Mouse (Mus musculus): ENCODE measurements around the gene Plxna4. TPM values are rescaled to one million over a fixed set of nuclear protein-coding genes. Genes with fewer than 3 reads are reported as not detected.

Plxna4 gene
- polyA plus RNA-seq, 1 experiment from 2014 or later: 1.2 TPM

DNA sequence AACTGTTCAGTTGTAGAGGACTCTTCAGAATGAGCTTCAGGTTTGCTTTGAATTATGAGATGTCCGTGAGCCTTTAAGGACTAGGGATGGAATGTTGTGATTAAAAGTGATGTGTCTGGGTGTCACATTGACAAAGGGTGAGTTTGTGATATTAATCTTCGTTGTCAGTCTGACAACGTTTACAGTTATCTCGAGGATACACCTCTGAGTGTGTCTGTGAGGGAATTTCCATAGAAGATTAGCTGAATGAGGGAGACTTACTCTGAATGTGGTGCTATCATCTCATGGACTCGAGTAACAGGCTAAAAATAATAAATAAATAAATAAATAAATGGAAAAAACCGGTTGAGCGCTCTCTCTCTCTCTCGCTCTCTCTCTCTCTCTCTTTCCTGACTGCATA, 122.9 kb downstream of the Plxna4 start:
- Histone ChIP-seq H3K27me3 (ENCODE audit: insufficient read depth, low read length) (no peaks in the 10 kb centered on the region), H3K36me3 (ENCODE audit: insufficient read depth, low read length) (no peaks in the 10 kb centered on the region), H3K4me2 (replicated peaks; ENCODE audit: low read depth, low read length) (no peak overlapping the region), H3K9me3 (ENCODE audit: low read length) (no peaks in the 10 kb centered on the region), H3K27ac (ENCODE audit: low read length) (no peak overlapping the region), H3K4me1 (ENCODE audit: insufficient read depth, low read length) (0 out of 2 replicates have a peak, but pooled peaks cover 6% of the 10 kb centered on the region), H3K9ac (replicated peaks; ENCODE audit: low read length) (no peak overlapping the region), H3K4me3 (ENCODE audit: low read length) (no peak overlapping the region)
- ATAC-seq (ENCODE audit: low FRiP score, low TSS enrichment): no peak
- WGBS: 74% methylated on average over 8 of the region's 8 CpGs

DNA sequence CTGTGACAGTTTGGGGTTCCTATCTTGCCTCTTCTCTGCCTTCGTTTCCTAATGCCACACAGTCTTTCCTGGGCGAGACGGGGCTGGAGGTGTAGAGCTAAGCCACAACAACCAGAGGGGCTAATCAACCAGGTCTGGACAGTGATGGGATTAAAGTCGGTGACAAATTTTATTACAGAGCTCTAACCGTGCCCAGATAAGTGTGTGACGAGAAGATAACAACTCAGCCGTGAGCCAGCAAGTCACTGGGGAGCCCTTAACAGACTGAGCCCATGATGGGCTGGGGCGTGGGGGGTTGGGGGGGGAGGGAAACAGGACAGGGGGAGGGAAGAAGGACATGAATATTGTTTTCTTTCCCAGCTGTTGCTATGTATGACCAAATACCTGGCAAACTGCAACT, 123.4 kb downstream of the Plxna4 start:
- H3K27me3 ChIP-seq (ENCODE audit: insufficient read depth, low read length): no peaks in the 10 kb centered on the region
- no peak overlapping the region for H3K4me2 ChIP-seq (replicated peaks; ENCODE audit: low read depth, low read length)
- no peak overlapping the region for H3K27ac ChIP-seq (ENCODE audit: low read length)
- no peaks in the 10 kb centered on the region for H3K9me3 ChIP-seq (ENCODE audit: low read length)
- 0 out of 2 replicates have a peak, but pooled peaks cover 6% of the 10 kb centered on the region for H3K4me1 ChIP-seq (ENCODE audit: insufficient read depth, low read length)
- no peaks in the 10 kb centered on the region for H3K36me3 ChIP-seq (ENCODE audit: insufficient read depth, low read length)
- H3K4me3 ChIP-seq (ENCODE audit: low read length): no peak overlapping the region
- WGBS: 29% methylated on average over 8 of the region's 8 CpGs
- no peak overlapping the region for H3K9ac ChIP-seq (replicated peaks; ENCODE audit: low read length)
- no peak for ATAC-seq (ENCODE audit: low FRiP score, low TSS enrichment)

- Histone ChIP-seq H3K9me3 (ENCODE audit: low read length) (no peaks in the 10 kb centered on the region), H3K27me3 (ENCODE audit: insufficient read depth, low read length) (no peaks in the 10 kb centered on the region), H3K4me1 (ENCODE audit: insufficient read depth, low read length) (0 out of 2 replicates have a peak, but pooled peaks cover 6% of the 10 kb centered on the region)
Observed at GRCm38 (mm10) chr6:32464046-32464445, 123.9 kb downstream of the Plxna4 start.

GRCm38 (mm10) chr6:32460400-32460799, 127.6 kb downstream of the Plxna4 start:
- 0 out of 2 replicates have a peak, but pooled peaks have one; percentile 42 for ATAC-seq (ENCODE audit: low FRiP score, low TSS enrichment)
- no peak overlapping the region for H3K9ac ChIP-seq (replicated peaks; ENCODE audit: low read length)
- H3K27ac ChIP-seq (ENCODE audit: low read length): no peak overlapping the region; the same call in 1 of the 2 replicates
- no peaks in the 10 kb centered on the region for H3K27me3 ChIP-seq (ENCODE audit: insufficient read depth, low read length)
- whole genome bisulfite sequencing: 63% methylated on average over 8 of the region's 8 CpGs
- 0 out of 2 replicates have a peak, but pooled peaks cover 6% of the 10 kb centered on the region for H3K4me1 ChIP-seq (ENCODE audit: insufficient read depth, low read length)
- no peak overlapping the region for H3K4me3 ChIP-seq (ENCODE audit: low read length)
- H3K4me2 ChIP-seq (replicated peaks; ENCODE audit: low read depth, low read length): no peak overlapping the region; the same call in 1 of the 2 replicates
- no peaks in the 10 kb centered on the region for H3K36me3 ChIP-seq (ENCODE audit: insufficient read depth, low read length)
- H3K9me3 ChIP-seq (ENCODE audit: low read length): no peaks in the 10 kb centered on the region

More at GRCm38 (mm10) chr6:32464046-32464445, 123.9 kb downstream of the Plxna4 start:
- ATAC-seq (ENCODE audit: low FRiP score, low TSS enrichment): no peak
- Histone ChIP-seq H3K27ac (ENCODE audit: low read length) (no peak overlapping the region), H3K9ac (replicated peaks; ENCODE audit: low read length) (no peak overlapping the region), H3K4me2 (replicated peaks; ENCODE audit: low read depth, low read length) (no peak overlapping the region), H3K36me3 (ENCODE audit: insufficient read depth, low read length) (no peaks in the 10 kb centered on the region), H3K4me3 (ENCODE audit: low read length) (no peak overlapping the region)
- WGBS: 52% methylated on average over 4 of the region's 4 CpGs

DNA sequence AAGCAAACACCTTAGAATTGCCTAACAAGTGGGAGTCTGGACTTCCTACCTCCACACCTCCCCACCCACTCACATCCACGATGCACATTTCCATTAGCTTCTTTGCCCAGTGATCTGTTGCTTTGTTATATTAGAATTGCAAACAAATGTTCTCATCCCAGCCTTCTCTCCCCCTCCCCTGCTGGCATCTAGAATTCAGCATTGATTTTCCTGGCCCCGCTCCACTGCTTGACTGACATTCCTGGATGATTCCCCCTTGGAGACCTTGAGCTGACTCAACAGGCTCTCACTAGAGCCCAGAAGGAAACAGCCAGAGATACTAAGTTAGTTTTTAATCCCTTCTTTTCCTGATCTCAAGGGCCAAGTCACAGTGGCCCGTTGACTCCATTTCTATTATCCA, 131.4 kb downstream of the Plxna4 start:
- Histone ChIP-seq H3K27me3 (ENCODE audit: insufficient read depth, low read length) (no peaks in the 10 kb centered on the region), H3K9ac (replicated peaks; ENCODE audit: low read length) (no peak overlapping the region), H3K9me3 (ENCODE audit: low read length) (no peaks in the 10 kb centered on the region), H3K4me2 (replicated peaks; ENCODE audit: low read depth, low read length) (no peak overlapping the region), H3K4me3 (ENCODE audit: low read length) (no peak overlapping the region), H3K36me3 (ENCODE audit: insufficient read depth, low read length) (no peaks in the 10 kb centered on the region), H3K27ac (ENCODE audit: low read length) (no peak overlapping the region), H3K4me1 (ENCODE audit: insufficient read depth, low read length) (no peaks in the 10 kb centered on the region)
- ATAC-seq (ENCODE audit: low FRiP score, low TSS enrichment): no peak
- 85% methylated on average over 3 of the region's 3 CpGs for WGBS

DNA sequence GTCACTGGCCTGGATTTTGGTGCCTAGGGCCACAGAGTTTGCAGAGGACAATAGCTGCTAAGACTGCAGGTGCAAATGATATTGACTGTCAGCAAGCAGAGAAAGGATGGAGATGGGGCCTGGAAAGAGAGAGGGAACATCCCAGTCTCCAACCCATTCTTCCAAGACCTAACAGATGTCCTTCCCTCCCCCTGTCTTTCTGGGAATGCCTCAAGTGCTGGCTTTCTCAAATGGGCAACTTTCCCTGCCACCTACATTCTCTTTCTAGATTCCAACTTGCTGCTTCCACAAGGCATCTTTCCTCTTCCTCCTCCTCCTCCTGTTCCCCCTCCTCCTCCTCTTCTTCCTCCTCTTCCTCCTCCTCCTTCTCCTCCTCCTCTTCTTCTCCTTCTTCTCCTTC, 136.1 kb downstream of the Plxna4 start:
- no peak overlapping the region for H3K4me3 ChIP-seq (ENCODE audit: low read length)
- no peak overlapping the region for H3K27ac ChIP-seq (ENCODE audit: low read length)
- no peaks in the 10 kb centered on the region for H3K36me3 ChIP-seq (ENCODE audit: insufficient read depth, low read length)

DNA sequence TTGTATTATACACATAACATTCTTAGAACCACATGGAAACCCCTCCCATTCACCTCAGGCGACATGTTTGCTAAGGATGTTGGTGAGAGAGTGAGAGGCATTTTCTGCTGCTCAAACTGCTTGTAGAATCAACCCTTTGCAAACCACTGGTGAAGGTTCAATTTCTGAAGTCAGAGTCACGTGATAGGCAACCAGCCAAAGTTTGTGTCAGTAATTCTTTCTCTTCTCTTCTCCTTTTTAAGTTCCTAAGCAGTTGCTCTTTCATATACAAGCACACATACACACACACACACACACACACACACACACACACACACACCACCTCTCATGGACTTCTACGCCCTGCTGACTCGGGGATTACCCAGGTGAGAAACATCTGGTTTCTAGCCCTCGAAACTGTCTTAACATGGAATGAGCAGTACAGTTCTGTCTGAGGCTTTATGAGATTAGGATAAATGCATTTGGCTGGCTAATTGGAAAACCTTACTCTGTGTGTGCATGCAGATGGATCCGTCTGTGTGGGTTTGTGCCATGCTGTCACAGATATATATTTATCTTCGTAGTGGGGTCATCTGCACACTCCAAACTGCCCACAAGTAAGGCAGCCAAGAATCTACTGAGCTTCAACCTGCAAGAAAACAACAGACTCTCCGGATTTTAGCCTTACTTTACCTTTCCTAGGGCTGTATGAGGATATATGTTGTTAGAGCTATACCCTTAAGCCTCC, 138.6 kb downstream of the Plxna4 start:
- no peak for ATAC-seq (ENCODE audit: low FRiP score, low TSS enrichment)
- Histone ChIP-seq H3K36me3 (ENCODE audit: insufficient read depth, low read length) (no peaks in the 10 kb centered on the region), H3K4me1 (ENCODE audit: insufficient read depth, low read length) (no peaks in the 10 kb centered on the region), H3K9me3 (ENCODE audit: low read length) (no peaks in the 10 kb centered on the region), H3K9ac (replicated peaks; ENCODE audit: low read length) (no peak overlapping the region), H3K27ac (ENCODE audit: low read length) (no peak overlapping the region), H3K4me3 (ENCODE audit: low read length) (no peak overlapping the region), H3K4me2 (replicated peaks; ENCODE audit: low read depth, low read length) (no peak overlapping the region), H3K27me3 (ENCODE audit: insufficient read depth, low read length) (no peaks in the 10 kb centered on the region)
- WGBS: 70% methylated on average over 8 of the region's 8 CpGs

More for the DNA sequence above, 136.1 kb downstream of the Plxna4 start:
- no peak for ATAC-seq (ENCODE audit: low FRiP score, low TSS enrichment)
- Histone ChIP-seq H3K9ac (replicated peaks; ENCODE audit: low read length) (no peak overlapping the region), H3K9me3 (ENCODE audit: low read length) (no peaks in the 10 kb centered on the region), H3K4me1 (ENCODE audit: insufficient read depth, low read length) (no peaks in the 10 kb centered on the region), H3K27me3 (ENCODE audit: insufficient read depth, low read length) (no peaks in the 10 kb centered on the region), H3K4me2 (replicated peaks; ENCODE audit: low read depth, low read length) (no peak overlapping the region)

GRCm38 (mm10) chr6:32448787-32449186, 139.2 kb downstream of the Plxna4 start:
- ATAC-seq (ENCODE audit: low FRiP score, low TSS enrichment): no peak
- Histone ChIP-seq H3K36me3 (ENCODE audit: insufficient read depth, low read length) (no peaks in the 10 kb centered on the region), H3K27ac (ENCODE audit: low read length) (no peak overlapping the region), H3K4me3 (ENCODE audit: low read length) (no peak overlapping the region), H3K9ac (replicated peaks; ENCODE audit: low read length) (no peak overlapping the region), H3K4me1 (ENCODE audit: insufficient read depth, low read length) (no peaks in the 10 kb centered on the region), H3K4me2 (replicated peaks; ENCODE audit: low read depth, low read length) (no peak overlapping the region), H3K27me3 (ENCODE audit: insufficient read depth, low read length) (no peaks in the 10 kb centered on the region), H3K9me3 (ENCODE audit: low read length) (no peaks in the 10 kb centered on the region)
- WGBS: 84% methylated on average over 3 of the region's 3 CpGs

GRCm38 (mm10) chr6:32446276-32446675, 141.7 kb downstream of the Plxna4 start:
- no peaks in the 10 kb centered on the region for H3K36me3 ChIP-seq (ENCODE audit: insufficient read depth, low read length)
- H3K4me3 ChIP-seq (ENCODE audit: low read length): no peak overlapping the region
- no peaks in the 10 kb centered on the region for H3K9me3 ChIP-seq (ENCODE audit: low read length)
- no peaks in the 10 kb centered on the region for H3K4me1 ChIP-seq (ENCODE audit: insufficient read depth, low read length)
- 86% methylated on average over 4 of the region's 4 CpGs for WGBS
- no peak overlapping the region for H3K27ac ChIP-seq (ENCODE audit: low read length)
- no peak overlapping the region for H3K4me2 ChIP-seq (replicated peaks; ENCODE audit: low read depth, low read length)
- H3K27me3 ChIP-seq (ENCODE audit: insufficient read depth, low read length): no peaks in the 10 kb centered on the region
- ATAC-seq (ENCODE audit: low FRiP score, low TSS enrichment): no peak
- H3K9ac ChIP-seq (replicated peaks; ENCODE audit: low read length): no peak overlapping the region

- 48% methylated on average over 2 of the region's 2 CpGs for WGBS
- no peaks in the 10 kb centered on the region for H3K9me3 ChIP-seq (ENCODE audit: low read length)
Observed at GRCm38 (mm10) chr6:32445246-32445645, 142.7 kb downstream of the Plxna4 start.

More at GRCm38 (mm10) chr6:32445246-32445645, 142.7 kb downstream of the Plxna4 start:
- Histone ChIP-seq H3K4me2 (replicated peaks; ENCODE audit: low read depth, low read length) (no peak overlapping the region), H3K36me3 (ENCODE audit: insufficient read depth, low read length) (no peaks in the 10 kb centered on the region), H3K4me1 (ENCODE audit: insufficient read depth, low read length) (no peaks in the 10 kb centered on the region), H3K9ac (replicated peaks; ENCODE audit: low read length) (no peak overlapping the region), H3K27ac (ENCODE audit: low read length) (no peak overlapping the region), H3K4me3 (ENCODE audit: low read length) (no peak overlapping the region), H3K27me3 (ENCODE audit: insufficient read depth, low read length) (no peaks in the 10 kb centered on the region)
- ATAC-seq (ENCODE audit: low FRiP score, low TSS enrichment): no peak
